ENCODE assay signal across 9 mouse cellular contexts in the genomic region with DNA sequence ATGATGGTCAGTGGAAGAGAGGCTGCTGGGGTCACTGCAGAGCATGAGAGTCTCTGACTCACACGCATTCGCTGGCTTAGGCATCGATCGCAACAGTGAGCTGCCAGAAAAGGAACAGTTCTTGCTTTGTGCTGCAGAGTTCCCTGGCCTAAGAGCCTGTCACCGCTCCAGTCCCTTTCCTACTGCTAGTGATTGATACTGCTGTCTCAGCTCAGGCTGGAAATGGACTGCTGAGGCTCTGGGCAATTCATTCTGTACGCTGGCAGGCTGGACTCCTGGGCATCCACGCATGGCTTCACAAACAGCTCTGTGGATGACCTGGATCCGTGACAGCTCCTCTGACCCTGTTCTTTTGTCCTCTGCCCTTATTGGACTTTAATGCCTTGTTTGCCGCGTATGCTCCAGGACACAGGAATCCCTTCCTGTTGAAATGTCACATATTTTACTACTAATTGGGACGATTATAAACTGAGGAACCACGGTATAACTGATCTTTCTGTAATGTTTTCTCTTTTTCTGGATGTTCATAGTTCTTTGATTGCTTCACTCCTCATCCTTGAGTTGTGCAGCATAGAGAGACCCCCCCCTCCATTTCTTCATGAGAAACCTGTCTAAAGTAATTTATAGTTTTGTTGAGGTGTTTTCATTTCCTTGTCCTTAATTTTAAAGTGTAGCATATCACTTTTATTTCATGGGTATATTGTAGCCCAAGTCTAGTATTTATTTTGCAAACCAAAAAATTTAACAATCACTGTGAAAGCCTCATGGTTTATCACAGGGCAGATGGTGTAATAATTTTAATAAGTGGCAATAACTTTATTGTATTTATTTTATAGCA.
A peak's percentile ranks its signal among the peaks of the same experiment; 100 is the strongest.
DNase-seq lines count a peak whose midpoint lies in the region; ATAC-seq and TF ChIP-seq lines count a peak whose summit lies in the region.
"Had no signal": no experiment of that assay in that cellular context is flagged by ENCODE, and none has a peak within 500 bp of the region (broad histone marks: within the 10 kb centered on the region; RNA-seq: fewer than 3 reads in every experiment).

No protein-coding gene starts in this region.

- no peak overlapping the region for H3K4me2 ChIP-seq in forebrain, embryonic 16.5 days (ENCODE audit: low read length)
- no peak overlapping the region for H3K4me2 ChIP-seq in lung, embryonic 15.5 days

- no peak for TF ChIP-seq CTCF in thymus, adult 2 months (IDR thresholded peaks at IDR 0.05; ENCODE audit: borderline replicate concordance, control insufficient read depth, extremely low read depth, insufficient read depth, low read length, poor library complexity)

- peak overlapping the region; percentile 20; the same call in 1 of the 2 replicates for H3K27ac ChIP-seq in forebrain, embryonic 16.5 days (ENCODE audit: low read length)
- H3K27ac ChIP-seq in lung, embryonic 15.5 days = peak overlapping the region; percentile 19; the same call in 1 of the 2 replicates
- H3K27ac ChIP-seq in thymus, adult 2 months (ENCODE audit: control insufficient read depth, insufficient read depth, low read length) = no peak overlapping the region

- ATAC-seq in forebrain, embryonic 16.5 days = peak; percentile 94
- ATAC-seq in lung, embryonic 15.5 days (ENCODE audit: borderline replicate concordance, extremely low read depth, low FRiP score, low TSS enrichment) = peak; percentile 12; the same call in 1 of the 2 replicates

- peak; percentile 77 for DNase-seq in MN1 (ENCODE audit: low spot score)
- peak; percentile 86 for DNase-seq in cerebellum, adult 11-12 months
- DNase-seq in heart, postnatal 10 days = peak; percentile 81 to 85
- peak; percentile 87 to 94 for DNase-seq in kidney, postnatal 25 days
- peak; percentile 47 for DNase-seq in retina, adult 2 months (ENCODE audit: low read depth, low spot score)
- no peak for DNase-seq in thymus, adult 2 months

- WGBS in forebrain, embryonic 16.5 days = 9% methylated on average over 12 of the region's 12 CpGs
- 43% methylated on average over 12 of the region's 12 CpGs for WGBS in lung, embryonic 15.5 days
- WGBS in thymus, adult 2 months = 92% methylated on average over 12 of the region's 12 CpGs

- H3K9ac ChIP-seq in forebrain, embryonic 16.5 days (replicated peaks; ENCODE audit: low read depth, low read length) = no peak overlapping the region
- no peak overlapping the region for H3K9ac ChIP-seq in lung, embryonic 15.5 days

- no peaks in the 10 kb centered on the region for H3K9me3 ChIP-seq in forebrain, embryonic 16.5 days (ENCODE audit: control insufficient read depth, low read length)
- H3K9me3 ChIP-seq in lung, embryonic 15.5 days = no peaks in the 10 kb centered on the region

- H3K4me3 ChIP-seq in forebrain, embryonic 16.5 days (replicated peaks; ENCODE audit: low read length) = no peak overlapping the region
- H3K4me3 ChIP-seq in lung, embryonic 15.5 days = no peak overlapping the region
- H3K4me3 ChIP-seq in thymus, adult 2 months (ENCODE audit: control insufficient read depth, insufficient read depth, low read length) = no peak overlapping the region

- H3K27me3 ChIP-seq in forebrain, embryonic 16.5 days (replicated peaks; ENCODE audit: control insufficient read depth, insufficient read depth, low read length) = no peaks in the 10 kb centered on the region
- no peaks in the 10 kb centered on the region for H3K27me3 ChIP-seq in lung, embryonic 15.5 days
- H3K27me3 ChIP-seq in thymus, adult 2 months (ENCODE audit: control insufficient read depth, insufficient read depth, low read length) = no peaks in the 10 kb centered on the region

- H3K4me1 ChIP-seq in forebrain, embryonic 16.5 days (replicated peaks; ENCODE audit: control insufficient read depth, insufficient read depth, low read length) = peaks cover 11% of the 10 kb centered on the region
- peaks cover 23% of the 10 kb centered on the region for H3K4me1 ChIP-seq in lung, embryonic 15.5 days
- peaks cover 10% of the 10 kb centered on the region for H3K4me1 ChIP-seq in thymus, adult 2 months (replicated peaks; ENCODE audit: control insufficient read depth, insufficient read depth, low read length)

- no peak for TF ChIP-seq POLR2A in thymus, adult 2 months (IDR thresholded peaks at IDR 0.05; ENCODE audit: control insufficient read depth, extremely low read depth, insufficient read depth, low read length, poor library complexity)

- no peaks in the 10 kb centered on the region for H3K36me3 ChIP-seq in forebrain, embryonic 16.5 days (ENCODE audit: control insufficient read depth, insufficient read depth)
- no peaks in the 10 kb centered on the region for H3K36me3 ChIP-seq in lung, embryonic 15.5 days
- H3K36me3 ChIP-seq in thymus, adult 2 months (ENCODE audit: control insufficient read depth, insufficient read depth, low read length) = no peaks in the 10 kb centered on the region
- H3K36me3 ChIP-seq: G1E had no signal

- intact Hi-C loops in heart, postnatal 10 days (cut with DNase I) = loop anchor here (2.0 kb wide), 2 partner anchors 75 to 99 kb away; partner anchors contain the start of gene Camk2d
